Mouse (Mus musculus): Measurements from ENCODE around the gene Crybg3. TPM values are rescaled to one million over a fixed set of nuclear protein-coding genes. Genes with fewer than 3 reads are reported as not detected.

The Crybg3 gene
- polyA plus RNA-seq, 1 experiment from 2014 or later = 11.6 TPM

DNA sequence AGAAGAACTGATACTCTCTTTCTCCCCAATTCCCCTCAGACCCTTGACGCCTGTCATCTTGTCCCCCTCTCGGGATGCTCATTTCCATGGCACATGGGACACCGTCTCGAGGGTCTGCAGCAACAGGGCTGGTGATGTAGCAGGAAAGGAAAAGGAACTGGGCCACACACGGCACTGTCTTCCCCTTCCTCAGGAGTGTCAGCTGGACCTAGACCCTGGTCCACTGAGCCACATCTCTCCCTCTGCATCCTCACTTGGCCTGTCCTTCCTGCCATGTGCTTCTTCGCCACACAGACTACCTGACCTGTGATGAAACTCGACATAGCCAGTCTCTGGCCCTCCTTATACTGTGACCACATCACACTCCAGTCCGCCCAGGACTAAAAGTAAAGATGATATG, 13.9 kb downstream of the Crybg3 start:
- Histone ChIP-seq H3K4me1 (ENCODE audit: control insufficient read depth, insufficient read depth, low read length) (peaks cover 24% of the 10 kb centered on the region), H3K4me2 (ENCODE audit: low read depth, low read length) (no peak overlapping the region), H3K4me3 (replicated peaks; ENCODE audit: low read length) (no peak overlapping the region), H3K27ac (ENCODE audit: low read length) (no peak overlapping the region), H3K36me3 (ENCODE audit: control insufficient read depth, insufficient read depth, low read length) (no peaks in the 10 kb centered on the region), H3K9me3 (replicated peaks; ENCODE audit: control insufficient read depth, low read length) (no peaks in the 10 kb centered on the region), H3K27me3 (ENCODE audit: control insufficient read depth, insufficient read depth, low read length) (no peaks in the 10 kb centered on the region), H3K9ac (ENCODE audit: low read length) (no peak overlapping the region)
- ATAC-seq (ENCODE audit: insufficient read depth, low FRiP score) = no peak
- 90% methylated on average over 8 of the region's 8 CpGs for WGBS

DNA sequence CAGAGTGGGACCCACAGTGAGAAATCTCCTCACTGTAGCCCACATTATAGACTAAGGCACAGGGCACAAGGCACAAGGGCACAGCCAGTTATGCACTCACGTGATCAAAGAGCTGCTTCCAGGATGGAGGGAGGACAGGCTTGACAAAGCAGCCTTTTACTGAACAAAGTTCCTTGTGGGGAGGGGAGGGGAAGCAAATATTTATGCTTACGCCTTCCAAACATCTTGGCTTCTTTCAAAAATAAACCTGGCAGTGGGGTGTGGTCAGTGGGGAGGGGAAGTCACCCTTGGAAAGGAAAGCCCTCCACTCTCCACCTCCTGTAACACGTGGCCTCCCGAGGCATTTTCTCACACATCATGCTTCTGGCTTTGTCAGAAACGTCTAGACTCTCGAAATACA, 14.5 kb downstream of the Crybg3 start:
- peak; percentile 41; the same call in 1 of the 2 replicates for ATAC-seq (ENCODE audit: insufficient read depth, low FRiP score)
- H3K27me3 ChIP-seq (ENCODE audit: control insufficient read depth, insufficient read depth, low read length) = no peaks in the 10 kb centered on the region

DNA sequence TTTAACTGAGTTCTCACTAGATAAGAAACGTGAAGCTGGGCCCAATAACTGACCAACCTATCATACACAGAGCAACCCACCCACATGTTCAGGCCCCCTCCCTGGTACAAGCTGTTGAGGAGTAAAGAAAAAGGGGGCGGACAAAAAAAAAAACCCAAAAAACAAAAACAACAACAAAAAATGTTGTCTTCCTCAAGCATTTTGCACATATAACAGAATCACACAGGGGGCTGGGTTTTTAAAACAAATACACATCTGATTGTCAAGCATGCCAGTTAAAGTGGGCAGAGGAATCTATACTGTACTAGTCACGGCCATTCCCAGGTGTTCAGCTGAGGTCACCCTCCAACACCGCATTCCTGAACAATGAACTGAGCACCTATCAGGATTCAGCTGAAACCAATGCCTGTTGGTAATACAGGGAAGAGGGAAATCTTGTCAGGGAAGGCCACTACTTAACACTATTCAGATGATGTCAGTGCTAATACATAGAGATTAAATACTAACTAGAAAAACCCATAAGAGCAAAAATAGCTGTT, 15.0 kb downstream of the Crybg3 start:
- Histone ChIP-seq H3K4me1 (ENCODE audit: control insufficient read depth, insufficient read depth, low read length) (peaks cover 24% of the 10 kb centered on the region), H3K9ac (ENCODE audit: low read length) (no peak overlapping the region), H3K4me2 (ENCODE audit: low read depth, low read length) (no peak overlapping the region), H3K4me3 (replicated peaks; ENCODE audit: low read length) (no peak overlapping the region), H3K36me3 (ENCODE audit: control insufficient read depth, insufficient read depth, low read length) (no peaks in the 10 kb centered on the region), H3K27ac (ENCODE audit: low read length) (no peak overlapping the region; the same call in 1 of the 2 replicates), H3K9me3 (replicated peaks; ENCODE audit: control insufficient read depth, low read length) (no peaks in the 10 kb centered on the region), H3K27me3 (ENCODE audit: control insufficient read depth, insufficient read depth, low read length) (no peaks in the 10 kb centered on the region)
- no peak for ATAC-seq (ENCODE audit: insufficient read depth, low FRiP score)
- 80% methylated on average over 4 of the region's 4 CpGs for WGBS

More for the DNA sequence above, 14.5 kb downstream of the Crybg3 start:
- H3K4me2 ChIP-seq (ENCODE audit: low read depth, low read length) = no peak overlapping the region
- H3K4me1 ChIP-seq (ENCODE audit: control insufficient read depth, insufficient read depth, low read length) = peaks cover 24% of the 10 kb centered on the region
- H3K27ac ChIP-seq (ENCODE audit: low read length) = no peak overlapping the region; the same call in 1 of the 2 replicates
- no peaks in the 10 kb centered on the region for H3K36me3 ChIP-seq (ENCODE audit: control insufficient read depth, insufficient read depth, low read length)
- H3K9ac ChIP-seq (ENCODE audit: low read length) = no peak overlapping the region
- whole genome bisulfite sequencing = 23% methylated on average over 6 of the region's 6 CpGs
- H3K9me3 ChIP-seq (replicated peaks; ENCODE audit: control insufficient read depth, low read length) = no peaks in the 10 kb centered on the region
- H3K4me3 ChIP-seq (replicated peaks; ENCODE audit: low read length) = no peak overlapping the region

DNA sequence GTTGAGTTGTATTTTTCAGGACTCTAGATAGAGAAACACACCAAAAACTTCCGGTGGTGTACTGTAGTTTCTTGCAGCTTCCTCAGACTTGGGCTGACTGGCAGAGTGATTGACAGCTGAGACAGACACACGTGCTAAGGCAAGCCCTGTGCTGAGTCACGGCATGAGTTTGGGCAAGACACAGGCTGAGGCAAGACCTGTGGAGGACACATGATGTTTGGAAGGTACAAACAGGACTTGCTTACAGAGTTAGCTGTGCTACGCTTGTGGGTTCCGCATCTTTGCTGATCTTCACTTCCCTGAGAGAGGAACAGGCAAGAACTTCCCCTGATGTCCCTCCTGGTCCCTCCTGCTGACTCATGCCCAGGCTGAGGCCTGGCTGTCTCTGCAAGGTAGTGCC, 17.3 kb downstream of the Crybg3 start:
- ATAC-seq (ENCODE audit: insufficient read depth, low FRiP score) = peak; percentile 51; the same call in 1 of the 2 replicates
- H3K27me3 ChIP-seq (ENCODE audit: control insufficient read depth, insufficient read depth, low read length) = no peaks in the 10 kb centered on the region
- no peaks in the 10 kb centered on the region for H3K36me3 ChIP-seq (ENCODE audit: control insufficient read depth, insufficient read depth, low read length)
- H3K9ac ChIP-seq (ENCODE audit: low read length) = no peak overlapping the region
- no peak overlapping the region for H3K4me3 ChIP-seq (replicated peaks; ENCODE audit: low read length)
- H3K4me1 ChIP-seq (ENCODE audit: control insufficient read depth, insufficient read depth, low read length) = peaks cover 11% of the 10 kb centered on the region
- WGBS = 78% methylated on average over 5 of the region's 5 CpGs
- H3K27ac ChIP-seq (ENCODE audit: low read length) = no peak overlapping the region
- H3K4me2 ChIP-seq (ENCODE audit: low read depth, low read length) = no peak overlapping the region
- no peaks in the 10 kb centered on the region for H3K9me3 ChIP-seq (replicated peaks; ENCODE audit: control insufficient read depth, low read length)

DNA sequence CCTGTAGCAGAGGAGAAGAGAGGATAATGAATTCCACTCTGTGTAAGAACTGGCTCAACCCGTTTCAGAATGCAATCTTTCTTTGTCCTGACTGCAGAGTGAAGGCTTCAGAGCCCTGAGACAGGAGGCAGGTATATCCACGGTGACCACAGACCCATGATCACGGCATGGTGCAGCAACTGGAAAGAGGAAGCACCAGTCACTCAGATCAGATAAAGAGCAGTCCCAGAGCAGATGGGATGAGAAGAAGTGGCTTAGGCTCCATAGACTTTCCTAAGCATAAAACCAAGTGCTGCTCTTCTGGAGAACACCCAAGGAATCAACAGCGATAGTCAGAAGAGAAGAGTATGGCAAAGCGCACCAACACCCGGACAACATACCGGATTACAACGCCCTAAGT, 21.5 kb downstream of the Crybg3 start:
- Histone ChIP-seq H3K36me3 (ENCODE audit: control insufficient read depth, insufficient read depth, low read length) (no peaks in the 10 kb centered on the region), H3K27ac (ENCODE audit: low read length) (peak overlapping the region; percentile 16; the same call in 1 of the 2 replicates), H3K27me3 (ENCODE audit: control insufficient read depth, insufficient read depth, low read length) (no peaks in the 10 kb centered on the region), H3K4me2 (ENCODE audit: low read depth, low read length) (no peak overlapping the region), H3K4me1 (ENCODE audit: control insufficient read depth, insufficient read depth, low read length) (no peaks in the 10 kb centered on the region), H3K9me3 (replicated peaks; ENCODE audit: control insufficient read depth, low read length) (no peaks in the 10 kb centered on the region), H3K9ac (ENCODE audit: low read length) (no peak overlapping the region), H3K4me3 (replicated peaks; ENCODE audit: low read length) (no peak overlapping the region)
- ATAC-seq (ENCODE audit: insufficient read depth, low FRiP score) = peak; percentile 40; the same call in 1 of the 2 replicates
- 84% methylated on average over 8 of the region's 8 CpGs for WGBS

DNA sequence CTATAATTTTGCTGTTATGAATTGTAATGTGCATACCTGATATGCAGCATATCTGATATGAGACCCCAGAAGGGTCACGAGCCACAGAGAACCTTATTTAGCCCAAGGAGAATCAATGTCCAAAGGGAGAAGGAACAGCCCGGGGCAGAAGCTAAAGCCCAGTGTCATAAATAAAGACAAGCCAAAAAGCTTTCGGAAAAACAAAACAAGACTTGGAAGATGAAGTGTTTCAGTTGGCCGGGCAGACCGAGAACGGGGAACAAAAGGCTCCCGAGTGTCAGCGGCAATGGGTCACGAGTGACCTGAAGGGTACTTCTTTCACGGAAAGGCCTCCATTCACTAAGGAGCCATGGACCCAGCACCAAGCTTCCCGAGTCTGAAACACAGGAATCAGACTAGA, 26.8 kb downstream of the Crybg3 start:
- Histone ChIP-seq H3K36me3 (ENCODE audit: control insufficient read depth, insufficient read depth, low read length) (no peaks in the 10 kb centered on the region), H3K9me3 (replicated peaks; ENCODE audit: control insufficient read depth, low read length) (no peaks in the 10 kb centered on the region), H3K27ac (ENCODE audit: low read length) (no peak overlapping the region), H3K4me2 (ENCODE audit: low read depth, low read length) (no peak overlapping the region), H3K4me1 (ENCODE audit: control insufficient read depth, insufficient read depth, low read length) (peaks cover 2% of the 10 kb centered on the region; the same call in 1 of the 2 replicates), H3K9ac (ENCODE audit: low read length) (no peak overlapping the region), H3K27me3 (ENCODE audit: control insufficient read depth, insufficient read depth, low read length) (no peaks in the 10 kb centered on the region), H3K4me3 (replicated peaks; ENCODE audit: low read length) (no peak overlapping the region)
- ATAC-seq (ENCODE audit: insufficient read depth, low FRiP score) = no peak
- 78% methylated on average over 11 of the region's 11 CpGs for WGBS

DNA sequence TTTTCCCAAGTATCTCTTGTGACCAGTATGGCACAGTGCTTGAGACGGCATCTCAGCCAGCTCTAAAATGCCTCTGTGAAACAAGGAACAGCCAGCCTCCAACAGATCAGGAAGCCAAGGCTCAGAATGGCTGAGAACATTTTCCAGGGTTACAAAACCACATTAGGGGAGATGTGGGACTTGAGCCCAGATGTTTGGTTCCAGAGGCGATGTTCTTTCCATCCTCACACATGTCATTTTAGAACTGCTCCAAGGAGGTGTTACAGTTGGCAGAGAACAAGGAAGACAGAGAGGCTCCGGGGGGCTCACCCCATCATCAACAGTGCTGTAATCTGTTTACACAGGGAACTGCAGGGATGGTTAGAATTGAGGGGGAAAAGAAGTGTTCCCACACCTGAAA, 28.1 kb downstream of the Crybg3 start:
- peaks cover 10% of the 10 kb centered on the region; the same call in 1 of the 2 replicates for H3K4me1 ChIP-seq (ENCODE audit: control insufficient read depth, insufficient read depth, low read length)
- H3K36me3 ChIP-seq (ENCODE audit: control insufficient read depth, insufficient read depth, low read length) = no peaks in the 10 kb centered on the region
- H3K9ac ChIP-seq (ENCODE audit: low read length) = no peak overlapping the region
- no peaks in the 10 kb centered on the region for H3K27me3 ChIP-seq (ENCODE audit: control insufficient read depth, insufficient read depth, low read length)
- ATAC-seq (ENCODE audit: insufficient read depth, low FRiP score) = no peak
- no peak overlapping the region for H3K4me2 ChIP-seq (ENCODE audit: low read depth, low read length)
- WGBS = 75% methylated on average over 3 of the region's 3 CpGs
- H3K4me3 ChIP-seq (replicated peaks; ENCODE audit: low read length) = no peak overlapping the region
- H3K9me3 ChIP-seq (replicated peaks; ENCODE audit: control insufficient read depth, low read length) = no peaks in the 10 kb centered on the region
- no peak overlapping the region for H3K27ac ChIP-seq (ENCODE audit: low read length)

DNA sequence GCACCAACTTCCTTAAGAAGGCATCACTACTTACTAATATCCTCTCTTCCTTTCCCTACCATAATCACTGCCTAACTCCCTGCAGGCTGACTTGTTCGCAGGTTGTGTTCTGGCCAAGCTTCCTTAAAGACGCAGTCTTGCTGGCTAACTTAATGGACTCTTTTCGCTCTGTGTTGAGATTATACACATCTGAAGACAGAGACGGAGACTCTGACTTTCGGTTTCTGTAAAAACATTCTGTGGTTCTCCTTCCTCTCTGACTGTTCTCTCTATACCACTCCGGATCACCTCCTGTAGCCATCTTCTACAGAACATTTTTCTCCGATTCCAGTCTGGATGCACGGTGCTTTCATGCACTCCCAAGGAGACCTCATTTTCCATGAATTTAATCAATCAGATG, 30.0 kb downstream of the Crybg3 start:
- no peaks in the 10 kb centered on the region for H3K36me3 ChIP-seq (ENCODE audit: control insufficient read depth, insufficient read depth, low read length)
- no peak for ATAC-seq (ENCODE audit: insufficient read depth, low FRiP score)

DNA sequence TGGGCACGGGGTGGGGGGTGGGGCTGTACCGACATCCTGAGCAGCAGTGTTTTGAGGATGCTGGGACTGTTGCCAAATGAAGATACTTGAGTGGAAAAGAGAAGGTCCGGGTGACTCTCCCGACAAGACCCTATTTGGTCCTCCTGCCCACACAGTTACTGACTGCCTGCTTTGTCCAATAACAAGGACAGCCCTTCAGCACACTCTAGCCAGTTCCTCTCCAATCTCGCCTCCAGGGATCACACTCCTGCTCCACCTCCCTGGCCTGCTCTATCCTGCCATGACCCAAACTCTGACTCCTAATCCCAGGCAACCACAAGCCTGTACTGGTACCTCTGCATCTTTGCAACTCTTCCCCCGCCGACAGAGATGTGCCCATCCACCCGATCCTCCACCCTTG, 30.9 kb downstream of the Crybg3 start:
- no peak overlapping the region for H3K4me2 ChIP-seq (ENCODE audit: low read depth, low read length)
- no peak overlapping the region for H3K27ac ChIP-seq (ENCODE audit: low read length)
- no peak overlapping the region for H3K9ac ChIP-seq (ENCODE audit: low read length)
- no peak overlapping the region for H3K4me3 ChIP-seq (replicated peaks; ENCODE audit: low read length)
- peak; percentile 31; the same call in 1 of the 2 replicates for ATAC-seq (ENCODE audit: insufficient read depth, low FRiP score)
- H3K27me3 ChIP-seq (ENCODE audit: control insufficient read depth, insufficient read depth, low read length) = no peaks in the 10 kb centered on the region
- H3K36me3 ChIP-seq (ENCODE audit: control insufficient read depth, insufficient read depth, low read length) = no peaks in the 10 kb centered on the region
- no peaks in the 10 kb centered on the region for H3K9me3 ChIP-seq (replicated peaks; ENCODE audit: control insufficient read depth, low read length)
- peaks cover 17% of the 10 kb centered on the region for H3K4me1 ChIP-seq (ENCODE audit: control insufficient read depth, insufficient read depth, low read length)
- 60% methylated on average over 8 of the region's 8 CpGs for WGBS

More for the DNA sequence above, 30.0 kb downstream of the Crybg3 start:
- Histone ChIP-seq H3K9ac (ENCODE audit: low read length) (no peak overlapping the region), H3K9me3 (replicated peaks; ENCODE audit: control insufficient read depth, low read length) (no peaks in the 10 kb centered on the region), H3K4me2 (ENCODE audit: low read depth, low read length) (no peak overlapping the region), H3K4me1 (ENCODE audit: control insufficient read depth, insufficient read depth, low read length) (peaks cover 17% of the 10 kb centered on the region), H3K27ac (ENCODE audit: low read length) (no peak overlapping the region), H3K27me3 (ENCODE audit: control insufficient read depth, insufficient read depth, low read length) (no peaks in the 10 kb centered on the region), H3K4me3 (replicated peaks; ENCODE audit: low read length) (no peak overlapping the region)
- 90% methylated on average over 8 of the region's 8 CpGs for WGBS

Data from stomach, embryonic 16.5 days (tissue).